Mouse (Mus musculus): ENCODE data around the gene Sprr2j-ps. TPM values are rescaled to one million over a fixed set of nuclear protein-coding genes. Genes with fewer than 3 reads are reported as not detected.

Gene Sprr2j-ps
- polyA plus RNA-seq, 1 experiment from 2014 or later: not detected

GRCm38 (mm10) chr3:92455151-92455550 is 37.3 kb downstream of the Sprr2j-ps start:
- Histone ChIP-seq H3K36me3 (ENCODE audit: control insufficient read depth, insufficient read depth, low read length) (no peaks in the 10 kb centered on the region), H3K4me3 (ENCODE audit: low read length) (no peak overlapping the region), H3K9me3 (ENCODE audit: control insufficient read depth, low read length) (no peaks in the 10 kb centered on the region), H3K27ac (ENCODE audit: low read depth, low read length) (no peak overlapping the region), H3K4me1 (ENCODE audit: control insufficient read depth, insufficient read depth, low read length) (no peaks in the 10 kb centered on the region), H3K4me2 (replicated peaks; ENCODE audit: low read depth, low read length) (no peak overlapping the region), H3K9ac (ENCODE audit: low read depth, low read length) (no peak overlapping the region), H3K27me3 (ENCODE audit: control insufficient read depth, insufficient read depth, low read length) (no peaks in the 10 kb centered on the region)
- ATAC-seq (ENCODE audit: low FRiP score, low TSS enrichment): no peak
- WGBS: 91% methylated on average over 5 of the region's 5 CpGs

GRCm38 (mm10) chr3:92458620-92459019 is 40.7 kb downstream of the Sprr2j-ps start, which contains the start of gene Sprr3:
Sprr3 (minus strand) TSS chr3:92458720.
- Histone ChIP-seq H3K27me3 (ENCODE audit: control insufficient read depth, insufficient read depth, low read length) (no peaks in the 10 kb centered on the region), H3K4me3 (ENCODE audit: low read length) (no peak within 1 kb of the TSS), H3K36me3 (ENCODE audit: control insufficient read depth, insufficient read depth, low read length) (no peaks in the 10 kb centered on the region), H3K9me3 (ENCODE audit: control insufficient read depth, low read length) (no peaks in the 10 kb centered on the region), H3K9ac (ENCODE audit: low read depth, low read length) (no peak within 1 kb of the TSS), H3K4me1 (ENCODE audit: control insufficient read depth, insufficient read depth, low read length) (no peaks in the 10 kb centered on the region), H3K4me2 (replicated peaks; ENCODE audit: low read depth, low read length) (no peak within 1 kb of the TSS), H3K27ac (ENCODE audit: low read depth, low read length) (no peak within 1 kb of the TSS)
- ATAC-seq (ENCODE audit: low FRiP score, low TSS enrichment): no peak
- WGBS: 60% methylated on average over 2 of the region's 2 CpGs

- no peaks in the 10 kb centered on the region for H3K27me3 ChIP-seq (ENCODE audit: control insufficient read depth, insufficient read depth, low read length)
- no peaks in the 10 kb centered on the region for H3K4me1 ChIP-seq (ENCODE audit: control insufficient read depth, insufficient read depth, low read length)
- H3K9me3 ChIP-seq (ENCODE audit: control insufficient read depth, low read length): no peaks in the 10 kb centered on the region
- ATAC-seq (ENCODE audit: low FRiP score, low TSS enrichment): no peak
- no peak overlapping the region for H3K27ac ChIP-seq (ENCODE audit: low read depth, low read length)
- H3K9ac ChIP-seq (ENCODE audit: low read depth, low read length): no peak overlapping the region
- 92% methylated on average over 1 of the region's 1 CpGs for WGBS
- H3K36me3 ChIP-seq (ENCODE audit: control insufficient read depth, insufficient read depth, low read length): no peaks in the 10 kb centered on the region
- no peak overlapping the region for H3K4me3 ChIP-seq (ENCODE audit: low read length)
- H3K4me2 ChIP-seq (replicated peaks; ENCODE audit: low read depth, low read length): no peak overlapping the region
Observed at GRCm38 (mm10) chr3:92466576-92466975, 48.7 kb downstream of the Sprr2j-ps start.

- no peaks in the 10 kb centered on the region for H3K4me1 ChIP-seq (ENCODE audit: control insufficient read depth, insufficient read depth, low read length)
- no peak overlapping the region for H3K9ac ChIP-seq (ENCODE audit: low read depth, low read length)
- H3K36me3 ChIP-seq (ENCODE audit: control insufficient read depth, insufficient read depth, low read length): no peaks in the 10 kb centered on the region
- H3K4me3 ChIP-seq (ENCODE audit: low read length): no peak overlapping the region
- no peak overlapping the region for H3K4me2 ChIP-seq (replicated peaks; ENCODE audit: low read depth, low read length)
- no peak for ATAC-seq (ENCODE audit: low FRiP score, low TSS enrichment)
- H3K9me3 ChIP-seq (ENCODE audit: control insufficient read depth, low read length): no peaks in the 10 kb centered on the region
- no peak overlapping the region for H3K27ac ChIP-seq (ENCODE audit: low read depth, low read length)
- H3K27me3 ChIP-seq (ENCODE audit: control insufficient read depth, insufficient read depth, low read length): no peaks in the 10 kb centered on the region
Observed at GRCm38 (mm10) chr3:92467424-92467823, 49.5 kb downstream of the Sprr2j-ps start.

Other genes starting within 250 kb of the Sprr2j-ps start
- not detected in 2 replicates for gene Sprr2a1, start 202.3 kb upstream of the Sprr2j-ps start, polyA plus RNA-seq (2014; fragmentation: Nextera tagmentation; extraction: Ambion mirVana)
- gene Sprr2a2, start 202.2 kb upstream of the Sprr2j-ps start, polyA plus RNA-seq (2014; fragmentation: Nextera tagmentation; extraction: Ambion mirVana): 0.47 TPM in 1 of 2 replicates, not detected in the other
- not detected in 2 replicates for gene Sprr2a3, start 132.7 kb upstream of the Sprr2j-ps start, polyA plus RNA-seq (2014; fragmentation: Nextera tagmentation; extraction: Ambion mirVana)
- not detected in 2 replicates for gene Sprr2b, start 101.5 kb upstream of the Sprr2j-ps start, polyA plus RNA-seq (2014; fragmentation: Nextera tagmentation; extraction: Ambion mirVana)
- gene Sprr2d, start 78.9 kb upstream of the Sprr2j-ps start, polyA plus RNA-seq (2014; fragmentation: Nextera tagmentation; extraction: Ambion mirVana): not detected in 2 replicates
- gene Sprr2e, start 65.9 kb upstream of the Sprr2j-ps start, polyA plus RNA-seq (2014; fragmentation: Nextera tagmentation; extraction: Ambion mirVana): not detected in 2 replicates
- 14.5 and 17.1 TPM in 2 replicates for gene Sprr2f, start 52.9 kb upstream of the Sprr2j-ps start, polyA plus RNA-seq (2014; fragmentation: Nextera tagmentation; extraction: Ambion mirVana)
- not detected in 2 replicates for gene Sprr2h, start 32.4 kb upstream of the Sprr2j-ps start, polyA plus RNA-seq (2014; fragmentation: Nextera tagmentation; extraction: Ambion mirVana)
- gene Sprr2i, start 10.1 kb upstream of the Sprr2j-ps start, polyA plus RNA-seq (2014; fragmentation: Nextera tagmentation; extraction: Ambion mirVana): not detected in 2 replicates
- 6.9 and 7.1 TPM in 2 replicates for gene Gm9774, start 11.3 kb downstream of the Sprr2j-ps start, polyA plus RNA-seq (2014; fragmentation: Nextera tagmentation; extraction: Ambion mirVana)
- gene Sprr2k, start 14.5 kb downstream of the Sprr2j-ps start, polyA plus RNA-seq (2014; fragmentation: Nextera tagmentation; extraction: Ambion mirVana): not detected in 2 replicates
- not detected in 2 replicates for gene Sprr1b, start 20.7 kb downstream of the Sprr2j-ps start, polyA plus RNA-seq (2014; fragmentation: Nextera tagmentation; extraction: Ambion mirVana)
- gene Sprr3, start 40.6 kb downstream of the Sprr2j-ps start, polyA plus RNA-seq (2014; fragmentation: Nextera tagmentation; extraction: Ambion mirVana): not detected in 2 replicates
- gene Sprr1a, start 67.8 kb downstream of the Sprr2j-ps start, polyA plus RNA-seq (2014; fragmentation: Nextera tagmentation; extraction: Ambion mirVana): 8.1 and 8.4 TPM in 2 replicates
- gene Sprr4, start 82.4 kb downstream of the Sprr2j-ps start, polyA plus RNA-seq (2014; fragmentation: Nextera tagmentation; extraction: Ambion mirVana): not detected in 2 replicates
- not detected in 2 replicates for gene 2310046K23Rik, start 116.4 kb downstream of the Sprr2j-ps start, polyA plus RNA-seq (2014; fragmentation: Nextera tagmentation; extraction: Ambion mirVana)
- gene Ivl, start 155.7 kb downstream of the Sprr2j-ps start, polyA plus RNA-seq (2014; fragmentation: Nextera tagmentation; extraction: Ambion mirVana): 0.74 and 0.81 TPM in 2 replicates
- not detected in 2 replicates for gene Smcp, start 170.9 kb downstream of the Sprr2j-ps start, polyA plus RNA-seq (2014; fragmentation: Nextera tagmentation; extraction: Ambion mirVana)
- not detected in 2 replicates for gene 2210017I01Rik, start 189.4 kb downstream of the Sprr2j-ps start, polyA plus RNA-seq (2014; fragmentation: Nextera tagmentation; extraction: Ambion mirVana)
- gene Lce6a, start 203.6 kb downstream of the Sprr2j-ps start, polyA plus RNA-seq (2014; fragmentation: Nextera tagmentation; extraction: Ambion mirVana): not detected in 2 replicates
- gene Lce1a1, start 230.2 kb downstream of the Sprr2j-ps start, polyA plus RNA-seq (2014; fragmentation: Nextera tagmentation; extraction: Ambion mirVana): not detected in 2 replicates
- gene Lce1b, start 238.8 kb downstream of the Sprr2j-ps start, polyA plus RNA-seq (2014; fragmentation: Nextera tagmentation; extraction: Ambion mirVana): not detected in 2 replicates